Mouse (Mus musculus) lung, postnatal 36 days (tissue): ENCODE measurements around the gene Zfp213.
A peak's percentile ranks its signal among the peaks of the same experiment; 100 is the strongest.
"Not testable (repeated sequence)": the region's sequence is repeated elsewhere in the genome, so short reads cannot be mapped to it uniquely, and the experiment has no call there.

Experiments
- DNase-seq: peaks from one replicate; pipeline ENCODE4 v3.0.0; 2022; ENCODE audit warnings: mixed read lengths

Zfp213 gene

DNA sequence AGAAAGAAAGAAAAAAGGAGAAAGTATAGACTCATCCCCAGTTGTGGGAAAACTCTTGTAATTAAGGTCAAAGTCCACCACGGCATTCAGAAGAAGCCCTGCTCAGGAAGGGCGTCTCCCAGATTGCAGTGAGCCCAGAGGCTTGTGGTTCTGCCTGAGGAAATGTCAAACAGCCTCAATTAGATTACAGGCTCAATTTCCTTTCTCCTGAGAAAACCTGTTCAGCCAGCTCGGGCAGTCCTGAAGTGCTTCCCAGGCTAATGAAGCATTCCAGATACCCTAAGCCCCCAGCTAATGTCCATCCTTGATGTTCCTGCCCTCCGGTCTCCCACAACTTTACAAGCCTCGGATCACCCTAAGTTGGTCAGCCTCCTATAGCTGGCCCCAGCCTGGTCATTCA, 20.7 kb downstream of the Zfp213 start:
- peak; percentile 70 for DNase-seq

DNA sequence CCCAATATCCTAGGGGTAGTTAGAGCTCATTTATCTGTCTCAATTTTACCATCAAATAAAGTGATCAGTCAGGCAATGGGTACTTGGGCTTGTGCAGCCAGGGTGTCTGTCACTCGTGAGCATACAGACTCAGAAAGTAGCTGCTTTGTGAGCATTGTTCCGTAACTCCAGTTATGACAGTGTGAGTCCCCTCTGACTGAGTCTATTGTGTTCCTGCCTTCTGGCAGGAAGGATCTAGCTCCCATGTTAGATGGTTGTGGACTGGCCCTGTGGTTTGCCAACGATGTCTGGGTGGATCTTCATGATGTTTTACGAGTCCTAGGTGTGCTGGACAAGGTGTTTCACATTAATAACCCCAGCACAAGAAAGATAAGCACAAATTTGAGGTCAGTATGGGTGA, 21.2 kb downstream of the Zfp213 start:
- DNase-seq, result no peak

DNA sequence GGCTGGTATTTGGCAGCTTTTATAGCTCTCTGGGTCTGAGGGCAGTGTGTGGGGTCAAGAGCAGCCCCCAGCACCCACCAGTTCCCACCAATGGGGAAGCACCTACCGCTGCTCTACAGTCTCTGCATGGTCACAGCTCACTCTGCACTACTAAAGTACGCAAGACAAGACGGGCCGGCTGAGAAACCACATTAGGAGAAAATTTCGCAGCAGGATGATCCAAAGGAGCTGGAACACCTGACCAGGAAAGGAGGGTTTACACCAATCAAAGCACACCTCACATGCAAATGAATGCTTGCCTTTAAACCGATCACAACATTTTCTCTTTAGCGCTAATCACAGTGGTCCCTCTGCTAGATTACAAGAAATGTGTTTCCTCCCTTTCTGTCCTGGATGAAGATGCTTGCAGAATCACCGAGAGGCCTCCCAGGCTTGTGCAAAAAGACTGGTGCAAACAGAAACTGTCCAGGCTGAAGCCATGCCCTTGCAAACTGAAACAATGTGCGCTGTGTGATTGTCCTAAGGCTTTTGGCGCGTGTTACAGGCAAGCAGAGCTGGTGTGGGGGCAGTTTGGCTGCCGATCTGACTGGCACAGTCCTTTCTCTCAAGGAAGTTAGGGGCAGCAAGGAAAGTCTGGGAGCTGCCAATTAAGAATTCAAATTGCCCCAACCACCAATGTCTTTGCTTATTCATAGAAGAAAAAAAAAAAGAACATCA, 21.9 kb downstream of the Zfp213 start:
- peak; percentile 23 for DNase-seq

DNA sequence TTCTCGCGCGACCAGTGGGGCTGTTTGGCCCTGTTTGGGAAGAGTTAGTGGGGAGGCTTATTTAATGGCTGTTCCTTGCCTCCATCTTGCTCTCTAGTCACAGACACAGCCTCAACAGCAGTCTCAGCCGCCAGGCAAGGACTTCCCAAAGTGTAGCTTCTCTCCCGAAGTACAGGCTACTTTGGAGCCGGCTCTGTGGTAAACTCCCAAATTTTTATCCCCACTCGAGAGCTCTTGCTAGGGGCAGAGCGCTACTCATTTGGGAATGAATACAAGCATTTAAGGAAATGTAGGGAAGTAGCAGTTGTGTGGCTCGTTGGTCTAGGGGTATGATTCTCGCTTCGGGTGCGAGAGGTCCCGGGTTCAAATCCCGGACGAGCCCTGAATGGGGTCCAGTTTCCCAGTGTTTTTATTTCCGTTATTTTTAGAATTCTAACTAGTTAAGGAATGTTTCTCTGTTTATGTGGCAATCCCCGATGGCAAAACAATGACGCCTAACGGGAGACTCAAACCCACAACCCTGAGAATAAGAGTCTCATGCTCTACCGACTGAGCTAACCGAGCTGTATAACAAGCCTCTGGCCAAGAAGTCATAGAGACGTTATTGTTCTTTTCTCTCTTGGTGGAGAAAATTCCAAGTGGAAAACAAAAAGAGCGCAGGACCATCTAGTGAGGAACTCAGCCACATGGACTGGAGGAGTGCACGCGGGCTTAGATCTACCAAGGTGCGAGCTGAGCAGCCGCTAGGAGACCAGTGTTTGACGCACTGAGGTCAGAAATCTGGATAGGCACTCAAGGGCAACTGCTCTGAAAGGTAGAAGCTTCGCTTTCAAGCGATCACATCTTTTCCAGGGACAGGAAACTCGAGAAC, 23.2 kb downstream of the Zfp213 start:
- no peak for DNase-seq

DNA sequence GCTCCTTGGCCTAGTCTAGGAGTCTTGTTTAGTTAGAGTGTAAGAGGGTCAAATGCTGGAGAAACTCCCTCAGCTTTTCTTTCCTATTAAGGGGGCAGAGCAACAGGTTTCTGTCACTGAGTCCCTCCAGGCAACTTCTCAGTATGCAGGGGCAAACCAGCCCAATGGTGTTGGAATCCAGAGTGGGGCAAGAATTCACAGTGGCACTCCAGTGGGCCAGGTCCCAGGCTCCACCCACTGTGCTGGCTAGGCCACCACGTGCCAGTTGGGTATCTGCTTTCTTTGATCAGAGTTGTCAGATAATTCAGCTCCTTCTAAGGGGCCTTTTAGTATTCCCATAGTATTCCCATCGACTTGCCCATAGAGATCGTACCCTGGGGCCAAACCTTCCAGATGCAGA, 23.9 kb downstream of the Zfp213 start:
- no peak for DNase-seq

DNA sequence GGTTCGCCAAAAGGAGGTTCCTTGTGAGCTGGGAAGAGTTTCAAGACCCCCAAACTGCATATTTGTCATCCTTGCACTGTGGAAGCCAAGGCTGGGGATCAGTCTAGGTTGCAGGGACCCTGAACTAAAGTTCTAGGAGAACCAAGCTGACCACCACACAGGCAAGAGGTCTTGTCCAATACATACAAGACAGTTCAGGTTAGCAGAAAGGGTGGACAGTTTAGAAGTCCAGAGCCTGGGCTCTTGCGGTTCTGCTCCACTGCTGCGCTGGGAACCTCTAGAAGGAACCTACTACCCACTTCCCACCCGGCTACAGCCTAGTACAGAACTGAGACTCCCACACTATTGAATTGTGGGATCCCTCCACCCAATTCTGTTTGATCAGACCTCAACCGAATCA, 24.4 kb downstream of the Zfp213 start:
- DNase-seq, result no peak

DNA sequence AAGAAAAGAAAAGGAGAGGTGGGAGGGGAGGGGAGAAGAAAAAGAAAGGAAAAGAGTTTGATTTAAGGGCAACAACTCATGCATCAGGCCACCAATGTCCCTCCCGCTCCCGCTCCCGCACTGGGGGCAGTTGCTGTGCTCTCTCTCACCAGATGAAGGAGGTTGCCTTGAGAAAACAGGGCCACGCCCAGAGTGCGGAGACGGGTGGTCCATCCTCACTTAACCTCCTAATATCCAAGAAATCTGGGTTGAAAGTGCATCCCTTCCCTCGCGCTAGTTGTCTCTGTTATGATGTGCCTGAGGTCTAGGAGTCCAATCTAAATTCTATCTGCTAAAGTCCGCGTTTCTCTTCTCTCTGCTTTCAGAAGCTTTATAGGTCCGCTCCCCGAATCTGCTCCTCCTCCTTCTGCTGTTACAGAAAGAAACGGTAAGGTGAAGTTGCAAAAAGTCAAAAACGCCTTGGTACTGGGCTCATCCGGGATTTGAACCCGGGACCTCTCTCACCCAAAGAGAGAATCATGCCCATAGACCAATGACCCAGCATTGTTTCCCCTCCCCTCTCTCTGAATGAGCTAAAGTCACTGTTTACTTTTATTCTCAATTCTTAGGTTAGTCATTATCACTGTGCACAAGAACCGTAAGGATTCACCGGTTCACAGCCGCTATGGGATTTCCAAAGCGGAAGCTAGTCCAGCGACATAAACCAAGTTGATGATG, 25.6 kb downstream of the Zfp213 start:
- DNase-seq, result no peak

DNA sequence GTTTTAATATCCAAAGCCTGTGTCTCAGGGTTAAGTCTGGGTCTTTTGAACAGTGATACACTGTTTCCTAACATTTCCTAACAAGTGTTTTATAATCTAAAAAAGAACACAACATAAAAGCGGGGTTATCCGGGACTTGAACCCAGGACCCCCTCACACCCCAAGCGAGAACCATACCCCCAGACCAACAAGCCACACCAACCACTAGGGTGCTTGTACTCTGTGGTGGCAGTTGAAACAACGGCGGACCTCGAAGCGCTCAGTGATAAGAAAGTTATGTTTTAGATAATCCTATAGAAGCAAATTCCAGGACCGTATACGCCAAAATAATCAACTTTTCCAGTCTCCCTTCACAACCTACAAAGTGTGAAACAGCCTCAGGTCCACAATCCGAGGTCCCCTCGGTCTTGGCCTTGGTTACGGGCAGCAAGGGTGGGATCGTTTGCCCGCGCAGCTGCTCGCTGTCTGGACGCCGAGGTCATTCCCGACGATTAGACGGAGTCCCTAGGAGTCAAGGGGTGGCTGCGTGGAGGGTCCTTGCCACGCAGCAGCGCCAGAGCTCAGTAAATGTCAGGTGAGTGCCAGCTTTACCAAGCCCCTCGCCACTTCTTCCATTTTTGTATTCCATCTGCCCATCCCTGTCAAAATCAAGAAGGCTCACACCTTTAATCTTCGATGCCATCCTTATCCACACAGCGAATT, 26.3 kb downstream of the Zfp213 start:
- no peak for DNase-seq

DNA sequence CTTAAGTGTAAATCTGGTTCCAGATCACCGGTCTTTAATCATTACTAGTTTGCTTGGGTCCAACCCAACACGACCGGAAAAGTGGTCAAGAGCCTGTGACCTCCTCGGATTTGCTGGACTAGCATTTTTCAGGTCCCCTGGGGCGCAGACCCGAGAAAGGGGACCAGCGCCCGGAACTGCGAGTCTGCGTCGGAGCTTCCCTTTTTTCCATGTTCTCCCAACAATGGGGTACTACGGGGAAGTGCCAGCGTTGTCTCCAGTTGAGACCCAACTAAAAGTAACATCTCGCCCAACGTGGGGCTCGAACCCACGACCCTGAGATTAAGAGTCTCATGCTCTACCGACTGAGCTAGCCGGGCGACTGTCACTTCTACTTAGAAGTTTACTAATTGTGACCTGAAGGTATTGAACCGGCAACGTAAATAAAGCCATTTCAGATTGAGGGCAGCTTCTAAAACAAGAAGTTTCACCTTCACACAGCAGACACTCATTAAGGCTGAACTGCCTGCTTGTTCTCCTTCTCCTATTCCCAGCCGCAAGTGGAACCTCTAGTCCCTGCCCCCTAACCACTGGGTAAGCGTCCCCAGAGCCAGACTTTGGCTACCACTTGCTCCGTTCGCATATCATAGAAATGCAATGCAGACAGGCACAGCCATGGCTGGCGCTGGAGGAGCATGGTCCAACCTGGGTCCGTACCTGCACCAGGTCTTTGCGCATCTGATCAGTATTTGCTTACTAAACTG, 28.8 kb downstream of the Zfp213 start:
- DNase-seq, result not testable (repeated sequence)

DNA sequence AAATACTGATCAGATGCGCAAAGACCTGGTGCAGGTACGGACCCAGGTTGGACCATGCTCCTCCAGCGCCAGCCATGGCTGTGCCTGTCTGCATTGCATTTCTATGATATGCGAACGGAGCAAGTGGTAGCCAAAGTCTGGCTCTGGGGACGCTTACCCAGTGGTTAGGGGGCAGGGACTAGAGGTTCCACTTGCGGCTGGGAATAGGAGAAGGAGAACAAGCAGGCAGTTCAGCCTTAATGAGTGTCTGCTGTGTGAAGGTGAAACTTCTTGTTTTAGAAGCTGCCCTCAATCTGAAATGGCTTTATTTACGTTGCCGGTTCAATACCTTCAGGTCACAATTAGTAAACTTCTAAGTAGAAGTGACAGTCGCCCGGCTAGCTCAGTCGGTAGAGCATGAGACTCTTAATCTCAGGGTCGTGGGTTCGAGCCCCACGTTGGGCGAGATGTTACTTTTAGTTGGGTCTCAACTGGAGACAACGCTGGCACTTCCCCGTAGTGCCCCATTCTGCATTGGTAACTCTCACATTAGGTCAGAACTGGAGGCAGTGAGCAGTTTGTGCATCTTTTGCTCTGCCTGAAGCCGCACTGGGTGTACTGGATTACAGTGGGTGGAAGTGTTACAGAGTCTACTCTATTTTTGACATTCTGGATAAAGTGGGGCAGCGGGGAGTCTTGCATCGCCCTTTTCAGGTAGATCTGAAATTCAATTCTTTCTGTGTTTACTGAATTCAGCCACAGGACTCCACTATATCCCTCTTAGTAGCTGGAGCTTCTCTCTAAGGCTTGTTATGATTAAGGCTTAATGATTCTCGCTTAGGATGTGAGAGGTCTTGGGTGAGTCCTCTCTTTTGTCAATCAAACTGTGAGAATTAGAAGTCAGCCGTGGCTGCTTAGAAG, 30.2 kb downstream of the Zfp213 start:
- DNase-seq, result not testable (repeated sequence)

DNA sequence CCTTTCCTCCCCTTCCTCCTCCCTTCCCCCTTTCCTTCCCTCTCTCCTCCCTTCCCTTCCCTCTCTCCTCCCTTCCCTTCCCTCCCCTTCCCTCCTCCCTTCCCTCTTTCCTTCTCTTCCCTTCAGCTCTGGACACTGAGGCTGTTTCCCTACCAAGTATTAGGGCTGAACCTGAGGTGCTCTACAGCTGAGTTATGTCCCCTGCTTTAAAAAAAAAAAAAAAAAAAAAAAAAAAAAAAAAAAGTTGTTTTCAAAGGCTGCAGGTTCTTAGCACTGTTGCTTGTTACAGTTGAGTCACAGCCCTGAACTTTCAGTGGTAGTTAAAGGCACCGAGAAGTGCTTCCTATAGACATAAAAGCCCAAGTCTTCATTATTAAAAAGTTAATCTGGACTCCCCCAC, 32.6 kb downstream of the Zfp213 start:
- DNase-seq, result not testable (repeated sequence)

DNA sequence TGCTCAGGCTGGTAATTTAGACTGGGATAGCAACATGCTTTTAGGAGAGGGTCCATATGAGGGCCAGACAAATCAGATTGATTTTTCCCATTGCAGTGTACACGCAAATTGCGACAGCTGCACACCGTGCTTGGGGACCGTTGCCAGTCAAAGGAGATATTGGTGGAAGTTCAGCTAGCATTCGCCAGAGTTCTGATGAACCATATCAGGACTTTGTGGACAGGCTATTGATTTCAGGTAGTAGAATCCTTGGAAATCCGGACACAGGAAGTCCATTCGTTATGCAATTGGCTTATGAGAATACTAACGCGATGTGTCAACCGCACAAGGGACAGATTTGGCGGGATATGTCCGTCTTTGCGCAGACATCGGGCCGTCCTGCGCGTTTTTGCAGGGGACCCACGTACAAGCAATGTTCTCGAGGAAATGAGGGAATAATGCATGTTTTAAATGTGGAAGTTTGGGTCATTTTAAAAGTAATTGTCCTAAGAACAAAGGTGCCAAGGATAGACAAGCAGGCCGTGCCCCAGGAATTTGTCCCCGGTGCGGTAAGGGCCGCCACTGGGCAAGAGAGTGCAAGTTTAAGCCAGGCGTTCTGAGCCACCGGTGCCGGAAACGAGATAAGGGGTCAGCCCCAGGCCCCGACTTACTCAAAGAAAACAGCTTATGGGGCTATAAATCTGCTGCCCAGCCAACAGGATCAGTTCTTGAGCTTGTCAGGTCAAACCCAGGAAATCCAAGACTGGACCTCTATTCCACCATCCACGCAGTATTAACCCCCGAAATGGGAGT, 40.9 kb downstream of the Zfp213 start:
- DNase-seq, result not testable (repeated sequence)

DNA sequence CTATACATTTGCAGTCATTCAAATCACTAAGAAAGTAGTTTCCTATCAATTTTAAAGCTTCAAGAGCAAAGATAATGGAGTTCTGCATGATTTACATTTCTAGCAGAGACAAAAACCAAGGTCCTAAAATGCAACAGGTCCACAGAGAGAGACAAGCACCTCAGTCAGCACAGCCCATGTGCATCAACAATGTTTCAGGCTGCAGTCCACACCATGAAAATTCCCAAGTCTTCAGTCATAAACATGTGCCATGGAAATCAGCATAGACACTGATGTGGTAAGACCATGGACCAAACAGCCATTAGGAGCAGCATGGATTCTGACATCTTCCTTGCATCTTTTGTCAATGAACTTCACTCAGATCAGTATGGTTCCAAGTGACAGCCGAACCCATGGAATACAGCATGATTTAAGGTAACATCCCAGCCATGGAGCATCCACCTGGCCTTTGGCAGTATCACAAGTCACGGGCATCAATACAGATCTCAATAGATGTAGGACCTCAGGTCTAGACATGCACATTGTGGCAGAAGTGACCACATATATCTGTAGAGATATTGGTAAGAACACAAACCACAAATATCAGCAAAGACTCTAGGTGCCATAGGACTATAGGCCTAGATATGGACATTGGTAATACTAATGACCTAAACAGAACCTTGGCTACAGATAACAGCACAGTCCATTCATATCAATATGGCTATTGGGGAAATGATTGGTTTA, 45.2 kb downstream of the Zfp213 start:
- DNase-seq, result no peak
